Mouse (Mus musculus): ENCODE results near the gene Olfr874. TPM values are rescaled to one million over a fixed set of nuclear protein-coding genes. Genes with fewer than 3 reads are reported as not detected.

Olfr874 gene
- total RNA-seq, 2 experiments from 2014 or later: not detected

DNA sequence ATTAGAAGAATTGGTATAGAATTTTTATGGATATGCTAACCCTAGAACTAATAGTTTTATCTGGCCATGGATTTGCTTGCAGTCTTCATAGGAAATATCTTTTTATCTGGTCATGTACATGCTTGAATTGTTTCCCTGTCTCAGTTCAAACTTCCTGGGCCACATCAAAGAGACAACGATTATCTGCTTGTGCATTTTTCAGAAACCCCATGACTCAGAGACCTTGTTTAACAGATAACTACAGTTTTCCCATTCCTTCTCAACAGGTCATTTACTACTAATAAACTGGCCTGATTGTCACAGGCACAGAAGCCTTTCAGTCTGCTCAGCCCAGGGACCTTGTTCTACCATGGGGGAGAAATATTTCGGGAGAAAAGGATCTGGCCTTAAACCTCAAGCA lies 41.5 kb downstream of the Olfr874 start:
- Histone ChIP-seq H3K4me3 (no peak overlapping the region), H3K27ac (no peak overlapping the region)
- no peak for TF ChIP-seq CTCF (IDR thresholded peaks at IDR 0.05)
- no peak for DNase-seq
- intact Hi-C loops (cut with DNase I): no loop called here

Other genes with a start within 250 kb of the Olfr874 start
- 10 to 100 TPM; 20.5 to 29.9 TPM for gene Esam, start 217.0 kb upstream of the Olfr874 start, total RNA-seq (2021)
- gene Vsig2, start 205.9 kb upstream of the Olfr874 start, total RNA-seq (2021): 1 to 10 TPM; 2.6 to 3.2 TPM
- under 1 TPM; 0.23 to 0.42 TPM for gene Nrgn, start 192.2 kb upstream of the Olfr874 start, total RNA-seq (2021)
- 1 to 10 TPM; 4.1 to 4.6 TPM for gene Siae, start 189.4 kb upstream of the Olfr874 start, total RNA-seq (2021)
- gene Spa17, start 131.4 kb upstream of the Olfr874 start, total RNA-seq (2021): 1 to 10 TPM; 3.1 to 4.1 TPM
- gene Tbrg1, start 87.8 kb upstream of the Olfr874 start, total RNA-seq (2021): 10 to 100 TPM; 29.3 to 31.7 TPM
- gene Panx3, start 75.9 kb upstream of the Olfr874 start, total RNA-seq (2021): not detected
- gene Olfr160, start 28.9 kb upstream of the Olfr874 start, total RNA-seq (2021): not detected
- gene Olfr875, start 26.8 kb downstream of the Olfr874 start, total RNA-seq (2021): not detected
- gene Olfr876, start 57.9 kb downstream of the Olfr874 start, total RNA-seq (2021): not detected
- gene Olfr877, start 109.2 kb downstream of the Olfr874 start, total RNA-seq (2021): not detected
- gene Olfr145, start 151.6 kb downstream of the Olfr874 start, total RNA-seq (2021): not detected
- gene Olfr878, start 172.7 kb downstream of the Olfr874 start, total RNA-seq (2021): not detected
- gene Olfr881, start 246.7 kb downstream of the Olfr874 start, total RNA-seq (2021): not detected